Mouse (Mus musculus): ENCODE measurements at regions not wholly inside any gene's neighbourhood (a gene's known extent, or its start where the extent isn't known, plus 50 kb on each side); places are given as distances from the start of the nearest gene placed in this dataset.
"Not testable (repeated sequence)": the region's sequence is repeated elsewhere in the genome, so short reads cannot be mapped to it uniquely, and the experiment has no call there.

DNA sequence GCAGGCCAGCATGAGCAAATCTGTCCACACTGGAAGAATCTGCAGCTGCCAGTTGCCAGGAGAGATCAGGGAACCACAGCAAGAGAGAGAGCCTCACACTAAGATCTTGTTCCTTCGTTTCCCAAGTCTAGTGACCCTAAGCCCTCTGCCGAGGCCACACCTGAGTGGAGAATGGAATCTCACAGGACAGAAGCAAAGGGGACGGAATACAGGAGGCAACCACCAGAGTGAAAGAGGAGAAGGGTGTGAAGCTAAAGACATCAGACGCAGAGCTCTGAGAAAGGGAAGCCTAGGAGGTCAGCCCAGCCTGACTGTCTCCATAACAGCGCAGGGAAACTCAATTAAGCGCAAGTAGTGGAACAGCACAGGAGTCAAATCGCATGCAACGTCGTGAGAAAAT is 75.0 kb downstream of the Suds3 start:
- no peak for ATAC-seq (ENCODE audit: low FRiP score, low read depth)
- no peak overlapping the region for H3K4me2 ChIP-seq (replicated peaks)
- no peak overlapping the region for H3K27ac ChIP-seq
- 79% methylated on average over 9 of the region's 9 CpGs for WGBS
- H3K9me3 ChIP-seq = no peaks in the 10 kb centered on the region
- H3K27me3 ChIP-seq (replicated peaks) = no peaks in the 10 kb centered on the region
- H3K36me3 ChIP-seq = no peaks in the 10 kb centered on the region
- no peak overlapping the region for H3K9ac ChIP-seq
- no peaks in the 10 kb centered on the region for H3K4me1 ChIP-seq
- no peak overlapping the region for H3K4me3 ChIP-seq

DNA sequence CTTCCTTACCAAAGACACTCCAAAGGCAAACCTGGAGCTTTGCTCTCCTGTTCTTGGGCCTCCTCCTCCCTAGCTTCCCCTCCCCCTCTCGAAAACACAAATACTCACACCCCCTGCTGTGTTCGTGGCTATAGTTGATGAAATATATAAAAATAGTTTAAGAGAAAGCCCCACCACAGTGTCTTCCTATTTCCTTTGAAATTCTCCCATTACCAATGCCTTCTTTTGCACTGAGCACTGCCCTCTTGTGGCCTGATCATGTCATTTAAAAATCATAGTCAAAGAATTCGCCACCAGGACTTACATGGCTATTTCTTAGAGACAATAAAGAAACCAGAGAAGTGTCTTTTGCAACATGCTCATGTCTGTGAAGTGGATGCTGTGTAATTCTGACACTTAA is 78.7 kb downstream of the Suds3 start:
- Histone ChIP-seq H3K9ac (no peak overlapping the region), H3K4me1 (no peaks in the 10 kb centered on the region), H3K27ac (no peak overlapping the region), H3K9me3 (no peaks in the 10 kb centered on the region), H3K36me3 (no peaks in the 10 kb centered on the region), H3K4me2 (replicated peaks) (no peak overlapping the region), H3K4me3 (no peak overlapping the region), H3K27me3 (replicated peaks) (no peaks in the 10 kb centered on the region)
- ATAC-seq (ENCODE audit: low FRiP score, low read depth) = no peak
- 32% methylated on average over 3 of the region's 3 CpGs for WGBS

DNA sequence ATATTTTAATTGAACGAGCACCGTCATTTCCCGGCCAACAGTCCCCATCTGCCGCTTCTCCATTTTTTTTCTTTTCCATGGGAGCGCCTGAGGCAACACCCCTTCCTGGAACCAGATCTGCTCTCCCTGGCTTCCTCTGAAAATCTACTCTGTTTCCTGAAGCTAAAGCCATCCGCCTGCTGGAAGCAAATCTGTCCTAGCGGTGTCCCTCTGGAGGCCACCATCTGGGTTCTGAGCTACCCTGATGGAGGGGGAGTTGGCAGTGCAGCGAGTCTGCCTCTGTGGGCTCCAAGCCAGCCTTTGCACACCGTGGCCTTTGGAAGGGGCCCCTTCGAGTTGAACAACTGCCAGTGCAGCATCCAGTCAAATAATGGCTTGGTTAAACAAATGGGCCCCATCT is 83.8 kb downstream of the Suds3 start:
- H3K36me3 ChIP-seq = no peaks in the 10 kb centered on the region
- no peak overlapping the region for H3K9ac ChIP-seq
- no peak overlapping the region for H3K4me3 ChIP-seq
- no peaks in the 10 kb centered on the region for H3K4me1 ChIP-seq
- no peak overlapping the region for H3K27ac ChIP-seq
- no peak for ATAC-seq (ENCODE audit: low FRiP score, low read depth)
- peaks cover 8% of the 10 kb centered on the region; the same call in 1 of the 2 replicates for H3K9me3 ChIP-seq
- 80% methylated on average over 10 of the region's 10 CpGs for WGBS
- H3K4me2 ChIP-seq (replicated peaks) = no peak overlapping the region
- H3K27me3 ChIP-seq (replicated peaks) = no peaks in the 10 kb centered on the region

DNA sequence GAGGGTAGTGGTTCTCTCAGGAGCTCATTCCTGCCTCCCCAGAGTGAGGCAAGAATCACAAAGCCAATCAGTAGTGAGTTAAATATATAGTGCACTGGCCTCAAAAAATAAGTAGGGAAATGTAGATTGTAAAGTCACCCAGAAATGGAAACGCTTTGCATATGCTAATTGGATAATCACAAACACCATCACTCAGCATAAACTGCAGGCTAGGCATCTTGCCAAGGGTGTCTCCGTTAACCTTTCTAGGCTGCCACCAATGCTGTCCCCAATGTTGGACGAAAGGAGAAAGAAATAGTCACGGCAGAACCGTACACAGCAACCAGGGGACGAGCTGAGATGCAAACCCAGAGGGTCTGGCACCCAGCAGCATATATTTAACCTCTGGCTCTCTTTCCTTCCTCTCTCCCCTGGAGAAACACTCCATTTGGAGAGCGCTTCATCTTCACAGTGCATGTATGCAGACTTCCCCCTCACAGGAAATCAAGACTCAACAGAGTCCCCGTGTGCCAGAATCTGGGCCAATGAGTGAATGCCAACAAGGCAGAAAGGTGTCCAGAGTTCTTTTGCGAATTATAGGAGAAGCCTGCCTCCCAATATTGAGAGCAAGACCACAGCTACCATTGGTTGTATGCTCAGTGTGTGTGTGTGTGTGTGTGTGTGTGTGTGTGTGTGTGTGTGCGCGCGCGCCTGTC is 90.1 kb downstream of the Suds3 start:
- no peak for ATAC-seq (ENCODE audit: low FRiP score, low read depth)
- H3K27ac ChIP-seq = no peak overlapping the region
- 87% methylated on average over 13 of the region's 13 CpGs for WGBS

DNA sequence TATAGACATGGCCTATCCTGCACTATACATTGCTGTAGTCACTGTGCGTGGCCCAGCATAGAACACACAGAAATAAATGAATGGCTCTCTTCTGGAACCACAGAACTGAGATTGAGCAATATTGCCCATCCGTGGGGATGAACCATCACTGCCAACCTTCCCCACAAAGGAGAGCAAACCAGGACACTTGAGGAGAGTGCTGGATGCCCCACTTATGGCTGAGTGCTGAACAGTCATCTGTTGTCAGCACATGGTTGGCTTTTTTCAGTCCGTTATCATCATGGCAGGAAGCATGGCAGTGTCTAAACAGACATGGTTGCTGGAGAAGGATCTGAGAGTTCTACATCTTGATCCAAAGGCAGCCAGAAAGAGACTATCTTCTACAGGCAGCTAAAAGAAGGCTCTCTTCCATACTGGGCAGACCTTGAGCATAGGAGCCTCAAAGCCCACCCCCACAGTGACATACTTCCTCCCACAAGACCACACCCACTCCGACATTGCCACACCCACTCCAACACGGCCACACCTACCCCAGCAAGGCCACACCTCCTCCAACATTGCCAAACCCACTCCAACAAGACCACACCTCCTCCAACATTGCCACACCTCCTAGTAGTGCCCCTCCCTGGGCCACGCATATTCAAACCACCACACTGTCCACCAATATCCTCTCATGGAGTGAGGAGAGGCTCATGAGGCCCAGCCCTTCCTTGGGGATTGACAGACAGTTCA is 97.3 kb downstream of the Suds3 start:
- Histone ChIP-seq H3K4me3 (no peak overlapping the region), H3K4me2 (replicated peaks) (no peak overlapping the region), H3K9me3 (no peaks in the 10 kb centered on the region), H3K27ac (no peak overlapping the region), H3K36me3 (no peaks in the 10 kb centered on the region), H3K27me3 (replicated peaks) (no peaks in the 10 kb centered on the region), H3K4me1 (no peaks in the 10 kb centered on the region), H3K9ac (no peak overlapping the region)
- no peak for ATAC-seq (ENCODE audit: low FRiP score, low read depth)
- WGBS = 88% methylated on average over 6 of the region's 6 CpGs

More for the DNA sequence above, 90.1 kb downstream of the Suds3 start:
- Histone ChIP-seq H3K9me3 (peaks cover 8% of the 10 kb centered on the region; the same call in 1 of the 2 replicates), H3K4me2 (replicated peaks) (no peak overlapping the region), H3K36me3 (no peaks in the 10 kb centered on the region), H3K27me3 (replicated peaks) (no peaks in the 10 kb centered on the region), H3K4me1 (no peaks in the 10 kb centered on the region), H3K4me3 (no peak overlapping the region), H3K9ac (no peak overlapping the region)

DNA sequence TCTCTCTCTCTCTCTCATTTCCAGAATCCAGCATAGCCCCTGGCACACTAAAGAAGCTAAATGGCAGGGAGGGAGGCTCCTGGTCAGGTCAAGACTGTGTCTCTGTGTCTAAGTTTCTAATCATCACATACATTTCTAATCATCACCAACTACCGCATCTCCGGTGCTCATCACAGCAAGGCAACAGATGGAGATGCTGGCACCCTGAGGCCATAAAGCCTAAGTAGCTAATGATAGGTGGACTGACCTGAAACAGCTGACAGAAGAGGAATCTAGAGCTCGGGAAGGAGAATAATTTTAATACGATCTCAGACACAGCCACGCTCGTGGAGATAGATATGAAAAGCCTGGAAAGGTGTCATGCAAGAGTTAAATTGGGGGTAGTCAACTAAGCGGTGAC is 104.8 kb downstream of the Suds3 start:
- no peak overlapping the region for H3K4me2 ChIP-seq (replicated peaks)
- ATAC-seq (ENCODE audit: low FRiP score, low read depth) = no peak
- WGBS = 91% methylated on average over 7 of the region's 7 CpGs

DNA sequence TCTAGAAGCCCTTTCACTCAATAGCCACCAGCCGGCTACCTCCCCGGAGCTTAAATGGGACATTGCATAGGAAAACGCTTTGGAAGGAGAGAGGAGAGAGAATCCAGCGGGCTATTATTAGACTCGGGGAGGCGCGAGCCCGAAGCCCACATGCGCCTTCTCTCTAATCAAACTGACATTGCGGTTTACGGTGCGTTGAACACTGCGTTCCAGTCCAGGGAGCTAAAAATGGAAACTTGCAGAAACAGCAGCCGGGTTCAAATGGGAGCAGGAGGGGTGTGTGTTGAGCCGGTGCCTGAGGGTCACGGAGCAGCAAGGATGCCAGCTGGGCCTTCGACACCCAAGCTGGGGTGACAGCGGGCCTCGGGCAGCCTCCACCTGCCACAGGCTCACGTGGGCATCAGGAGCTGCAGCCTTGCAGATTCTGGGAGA is 115.1 kb downstream of the Suds3 start:
- peak; percentile 58; the same call in 1 of the 2 replicates for ATAC-seq (ENCODE audit: low FRiP score, low read depth)
- Histone ChIP-seq H3K9ac (no peak overlapping the region), H3K4me1 (peaks cover 8% of the 10 kb centered on the region), H3K27ac (no peak overlapping the region), H3K27me3 (replicated peaks) (no peaks in the 10 kb centered on the region), H3K4me3 (no peak overlapping the region), H3K36me3 (no peaks in the 10 kb centered on the region), H3K9me3 (no peaks in the 10 kb centered on the region), H3K4me2 (replicated peaks) (peak overlapping the region; percentile 30)
- WGBS = 27% methylated on average over 20 of the region's 20 CpGs

More for the DNA sequence above, 104.8 kb downstream of the Suds3 start:
- H3K4me1 ChIP-seq = no peaks in the 10 kb centered on the region
- no peak overlapping the region for H3K4me3 ChIP-seq
- H3K36me3 ChIP-seq = no peaks in the 10 kb centered on the region
- no peak overlapping the region for H3K27ac ChIP-seq
- H3K9me3 ChIP-seq = peaks cover 4% of the 10 kb centered on the region; the same call in 1 of the 2 replicates
- no peak overlapping the region for H3K9ac ChIP-seq
- no peaks in the 10 kb centered on the region for H3K27me3 ChIP-seq (replicated peaks)

DNA sequence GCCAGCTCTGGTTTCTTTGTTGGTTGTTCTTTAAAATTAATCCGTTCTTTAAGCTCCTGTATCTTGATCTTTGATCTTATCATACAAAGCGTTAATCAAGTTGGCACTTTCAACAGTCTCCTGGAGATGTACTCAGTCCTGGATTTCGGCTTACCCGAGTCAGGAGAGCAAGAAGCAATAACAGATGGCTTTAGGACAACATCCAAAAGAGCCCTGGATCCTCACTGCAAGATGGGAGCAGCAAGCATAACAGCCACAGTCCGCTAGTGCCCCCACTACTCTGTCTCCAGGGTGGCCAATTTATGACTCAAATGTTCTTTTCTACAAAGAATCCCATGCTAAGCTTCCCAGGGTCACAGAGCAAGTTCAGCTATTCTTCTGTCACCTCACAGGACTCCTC is 121.4 kb downstream of the Suds3 start:
- no peak for ATAC-seq (ENCODE audit: low FRiP score, low read depth)
- Histone ChIP-seq H3K27ac (no peak overlapping the region), H3K4me2 (replicated peaks) (no peak overlapping the region), H3K4me1 (no peaks in the 10 kb centered on the region), H3K36me3 (no peaks in the 10 kb centered on the region), H3K4me3 (no peak overlapping the region), H3K9me3 (no peaks in the 10 kb centered on the region), H3K9ac (no peak overlapping the region), H3K27me3 (replicated peaks) (no peaks in the 10 kb centered on the region)
- WGBS = 81% methylated on average over 5 of the region's 5 CpGs

DNA sequence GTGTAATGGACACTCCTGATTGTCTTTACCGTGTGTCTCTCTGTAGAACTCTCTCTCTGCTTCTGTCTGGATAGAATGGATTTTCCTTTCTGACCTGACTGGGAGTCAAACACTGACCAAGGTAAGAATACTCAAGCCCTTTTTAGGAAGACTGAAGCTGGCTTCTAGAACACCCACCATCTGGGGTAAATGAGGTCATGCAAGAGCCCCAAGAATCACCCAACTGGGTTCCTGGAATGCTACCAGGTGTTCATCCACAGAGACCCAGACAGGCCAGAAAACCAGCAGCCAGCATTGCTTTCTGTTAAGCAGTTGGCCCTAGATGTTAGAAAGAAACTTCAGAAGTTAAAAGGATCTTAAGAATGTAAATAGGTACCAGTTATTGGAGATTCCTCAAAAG is 122.2 kb downstream of the Suds3 start:
- 91% methylated on average over 1 of the region's 1 CpGs for WGBS
- no peak for ATAC-seq (ENCODE audit: low FRiP score, low read depth)
- Histone ChIP-seq H3K4me1 (no peaks in the 10 kb centered on the region), H3K9ac (no peak overlapping the region), H3K27me3 (replicated peaks) (no peaks in the 10 kb centered on the region), H3K9me3 (no peaks in the 10 kb centered on the region), H3K36me3 (no peaks in the 10 kb centered on the region), H3K4me3 (no peak overlapping the region), H3K27ac (no peak overlapping the region), H3K4me2 (replicated peaks) (no peak overlapping the region)

DNA sequence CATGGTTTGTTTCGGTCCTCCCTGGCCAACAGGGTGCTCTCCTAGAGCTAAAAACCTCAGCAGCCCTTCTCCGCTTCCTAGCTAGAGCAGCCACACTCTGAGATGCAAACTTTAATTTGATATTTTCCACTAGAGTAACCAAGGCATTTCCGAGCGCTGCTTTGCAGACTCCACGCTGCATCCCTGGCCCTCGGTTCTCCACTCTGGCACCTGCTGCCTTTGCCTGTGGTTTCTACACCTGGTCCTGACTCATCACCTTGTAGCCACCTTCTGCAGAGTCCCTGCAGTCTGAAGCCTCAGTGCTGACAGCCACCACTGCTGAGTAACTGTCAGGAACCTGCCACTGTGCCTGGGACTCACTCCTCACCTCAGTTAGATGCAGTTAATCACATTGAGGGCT is 124.5 kb downstream of the Suds3 start:
- WGBS = 90% methylated on average over 6 of the region's 6 CpGs
- H3K9me3 ChIP-seq = no peaks in the 10 kb centered on the region

DNA sequence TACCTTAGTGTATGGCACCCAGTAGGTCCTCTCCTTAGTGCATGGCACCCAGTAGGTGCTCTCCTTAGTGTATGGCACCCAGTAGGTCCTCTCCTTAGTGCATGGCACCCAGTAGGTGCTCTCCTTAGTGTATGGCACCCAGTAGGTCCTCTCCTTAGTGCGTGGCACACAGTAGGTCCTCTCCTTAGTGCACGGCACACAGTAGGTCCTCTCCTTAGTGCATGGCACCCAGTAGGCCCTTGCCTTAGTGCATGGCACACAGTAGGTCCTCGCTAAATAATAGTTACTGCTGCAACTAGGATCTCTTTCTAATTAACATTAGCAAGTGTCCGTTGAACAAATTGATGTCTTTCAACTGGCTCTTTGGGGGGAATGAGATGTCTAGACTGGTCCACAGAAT is 144.4 kb downstream of the Suds3 start:
- not testable (repeated sequence) for H3K27me3 ChIP-seq (replicated peaks); H3K4me3 ChIP-seq; H3K27ac ChIP-seq; H3K36me3 ChIP-seq; H3K9ac ChIP-seq; H3K9me3 ChIP-seq; H3K4me1 ChIP-seq; H3K4me2 ChIP-seq (replicated peaks); ATAC-seq (ENCODE audit: low FRiP score, low read depth)
- 88% methylated on average over 4 of the region's 4 CpGs for WGBS

More for the DNA sequence above, 124.5 kb downstream of the Suds3 start:
- no peaks in the 10 kb centered on the region for H3K27me3 ChIP-seq (replicated peaks)
- H3K4me3 ChIP-seq = no peak overlapping the region
- no peaks in the 10 kb centered on the region for H3K4me1 ChIP-seq
- no peak overlapping the region for H3K9ac ChIP-seq
- H3K27ac ChIP-seq = no peak overlapping the region
- H3K36me3 ChIP-seq = no peaks in the 10 kb centered on the region
- ATAC-seq (ENCODE audit: low FRiP score, low read depth) = no peak
- H3K4me2 ChIP-seq (replicated peaks) = no peak overlapping the region

DNA sequence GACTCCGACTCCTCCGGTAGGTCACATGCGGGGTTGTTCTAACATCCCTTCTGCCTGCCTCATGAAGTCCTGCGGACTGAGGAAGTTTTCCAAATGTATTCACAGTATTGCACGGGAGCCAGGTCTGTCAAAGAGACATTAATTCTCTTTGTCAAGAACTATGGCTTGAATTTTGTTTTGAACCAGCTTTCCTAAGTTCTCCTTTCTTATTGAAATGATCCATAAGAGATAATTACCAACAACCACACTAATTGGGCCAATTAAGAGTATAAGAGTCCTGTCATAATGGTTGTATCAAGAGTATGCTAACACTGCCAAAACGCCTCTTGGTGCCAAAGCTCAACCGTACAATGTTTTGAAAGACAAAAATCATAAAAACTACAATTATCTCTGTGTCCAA is 151.7 kb downstream of the Suds3 start:
- Histone ChIP-seq H3K27me3 (replicated peaks) (no peaks in the 10 kb centered on the region), H3K9me3 (no peaks in the 10 kb centered on the region), H3K36me3 (no peaks in the 10 kb centered on the region), H3K4me3 (no peak overlapping the region), H3K9ac (no peak overlapping the region), H3K4me2 (replicated peaks) (no peak overlapping the region), H3K27ac (no peak overlapping the region), H3K4me1 (no peaks in the 10 kb centered on the region)
- ATAC-seq (ENCODE audit: low FRiP score, low read depth) = no peak
- 74% methylated on average over 7 of the region's 7 CpGs for WGBS

DNA sequence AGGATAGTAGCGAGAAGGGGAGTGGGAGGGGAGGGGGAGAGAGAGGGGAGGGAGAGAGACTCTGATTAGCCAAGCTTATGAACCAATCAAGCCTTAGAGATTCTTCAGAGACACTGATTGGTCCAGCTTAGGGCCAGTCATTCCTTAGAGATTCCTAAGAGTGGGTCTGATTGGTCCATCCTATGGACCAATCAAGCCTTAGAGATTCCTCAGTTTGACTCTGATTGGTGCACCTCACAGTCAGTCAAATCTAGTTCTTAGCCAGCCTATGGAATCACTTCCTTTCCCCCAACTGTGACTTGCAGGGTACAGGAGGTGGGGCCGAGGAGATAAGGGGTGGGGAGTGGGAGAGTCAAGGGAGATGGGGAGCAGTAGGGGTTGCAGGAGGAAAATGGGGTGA is 152.8 kb downstream of the Suds3 start:
- 75% methylated on average over 2 of the region's 2 CpGs for WGBS
- Histone ChIP-seq H3K4me3 (no peak overlapping the region), H3K27me3 (replicated peaks) (no peaks in the 10 kb centered on the region), H3K4me1 (no peaks in the 10 kb centered on the region), H3K4me2 (replicated peaks) (no peak overlapping the region), H3K27ac (no peak overlapping the region), H3K9ac (no peak overlapping the region), H3K36me3 (no peaks in the 10 kb centered on the region), H3K9me3 (no peaks in the 10 kb centered on the region)
- no peak for ATAC-seq (ENCODE audit: low FRiP score, low read depth)
